ENCODE assay signal across 9 mouse cellular contexts in genomic region chr8:120381865-120382264, GRCm38 (mm10).
DNase-seq lines count a peak whose midpoint lies in the region; ATAC-seq and TF ChIP-seq lines count a peak whose summit lies in the region.
"Had no signal": no experiment of that assay in that cellular context is flagged by ENCODE, and none has a peak within 500 bp of the region (broad histone marks: within the 10 kb centered on the region; RNA-seq: fewer than 3 reads in every experiment).

No protein-coding gene starts in this region.

- H3K9ac ChIP-seq in lung, embryonic 14.5 days = no peak overlapping the region
- H3K9ac ChIP-seq in limb, embryonic 15.5 days = no peak overlapping the region
- H3K9ac ChIP-seq in stomach, embryonic 16.5 days (ENCODE audit: low read length) = peak overlapping the region; percentile 58; the same call in 1 of the 2 replicates
- no peak overlapping the region for H3K9ac ChIP-seq in lung, postnatal 0 days (replicated peaks; ENCODE audit: low read depth)

- H3K9me3 ChIP-seq in lung, embryonic 14.5 days (ENCODE audit: low read depth, low read length) = no peaks in the 10 kb centered on the region
- no peaks in the 10 kb centered on the region for H3K9me3 ChIP-seq in limb, embryonic 15.5 days
- no peaks in the 10 kb centered on the region for H3K9me3 ChIP-seq in stomach, embryonic 16.5 days (replicated peaks; ENCODE audit: control insufficient read depth, low read length)
- no peaks in the 10 kb centered on the region for H3K9me3 ChIP-seq in lung, postnatal 0 days (ENCODE audit: low read length)
- H3K9me3 ChIP-seq: limb, embryonic 13.5 days had no signal

- no peak for TF ChIP-seq EP300 in lung, postnatal 0 days (IDR thresholded peaks at IDR 0.05)

- no peak overlapping the region for H3K4me2 ChIP-seq in lung, embryonic 14.5 days
- H3K4me2 ChIP-seq in limb, embryonic 15.5 days = no peak overlapping the region
- H3K4me2 ChIP-seq in stomach, embryonic 16.5 days (ENCODE audit: low read depth, low read length) = no peak overlapping the region
- H3K4me2 ChIP-seq in lung, postnatal 0 days (replicated peaks; ENCODE audit: low read depth, low read length) = no peak overlapping the region

- peaks cover 41% of the 10 kb centered on the region for H3K4me1 ChIP-seq in lung, embryonic 14.5 days (ENCODE audit: insufficient read depth)
- H3K4me1 ChIP-seq in limb, embryonic 15.5 days = peaks cover 72% of the 10 kb centered on the region
- peaks cover 36% of the 10 kb centered on the region for H3K4me1 ChIP-seq in stomach, embryonic 16.5 days (ENCODE audit: control insufficient read depth, insufficient read depth, low read length)
- H3K4me1 ChIP-seq in kidney, adult 2 months (ENCODE audit: control insufficient read depth, insufficient read depth, low read length) = peaks cover 12% of the 10 kb centered on the region
- peaks cover 17% of the 10 kb centered on the region for H3K4me1 ChIP-seq in lung, postnatal 0 days (ENCODE audit: insufficient read depth, low read depth, low read length)

- H3K4me3 ChIP-seq in lung, embryonic 14.5 days (ENCODE audit: low read depth, low read length) = no peak overlapping the region
- no peak overlapping the region for H3K4me3 ChIP-seq in limb, embryonic 15.5 days
- no peak overlapping the region for H3K4me3 ChIP-seq in stomach, embryonic 16.5 days (replicated peaks; ENCODE audit: low read length)
- H3K4me3 ChIP-seq in kidney, adult 2 months (ENCODE audit: insufficient read depth, low read depth, low read length) = no peak overlapping the region
- no peak overlapping the region for H3K4me3 ChIP-seq in lung, postnatal 0 days (ENCODE audit: low read depth, low read length)
- H3K4me3 ChIP-seq: limb, embryonic 13.5 days had no signal

- peak; percentile 16; the same call in 1 of the 2 replicates for ATAC-seq in cerebellum, adult (ENCODE audit: insufficient number of reproducible peaks, low FRiP score, low TSS enrichment)
- ATAC-seq in lung, embryonic 14.5 days (ENCODE audit: insufficient read depth) = no peak
- ATAC-seq in limb, embryonic 15.5 days (ENCODE audit: insufficient number of reproducible peaks, low FRiP score, low TSS enrichment, low read depth) = no peak
- no peak for ATAC-seq in stomach, embryonic 16.5 days (ENCODE audit: insufficient read depth, low FRiP score)
- no peak for ATAC-seq in lung, postnatal 0 days

- peak overlapping the region; percentile 93 for H3K27ac ChIP-seq in lung, embryonic 14.5 days (ENCODE audit: low read depth)
- H3K27ac ChIP-seq in limb, embryonic 15.5 days = peak overlapping the region; percentile 84
- H3K27ac ChIP-seq in stomach, embryonic 16.5 days (ENCODE audit: low read length) = peak overlapping the region; percentile 84; the same call in 1 of the 2 replicates
- no peak overlapping the region for H3K27ac ChIP-seq in kidney, adult 2 months (ENCODE audit: insufficient read depth, low read depth, low read length)
- no peak overlapping the region for H3K27ac ChIP-seq in lung, postnatal 0 days (ENCODE audit: low read length)

- H3K36me3 ChIP-seq in lung, embryonic 14.5 days (ENCODE audit: insufficient read depth) = no peaks in the 10 kb centered on the region
- H3K36me3 ChIP-seq in limb, embryonic 15.5 days = no peaks in the 10 kb centered on the region
- no peaks in the 10 kb centered on the region for H3K36me3 ChIP-seq in stomach, embryonic 16.5 days (ENCODE audit: control insufficient read depth, insufficient read depth, low read length)
- no peaks in the 10 kb centered on the region for H3K36me3 ChIP-seq in kidney, adult 2 months (ENCODE audit: control insufficient read depth, insufficient read depth, low read length)
- H3K36me3 ChIP-seq in lung, postnatal 0 days (ENCODE audit: insufficient read depth, low read length) = no peaks in the 10 kb centered on the region

- no peak for TF ChIP-seq CTCF in lung, embryonic 14.5 days (IDR thresholded peaks at IDR 0.05; ENCODE audit: low read depth)
- TF ChIP-seq CTCF in kidney, adult 2 months (conservative IDR thresholded peaks at IDR 0.05; ENCODE audit: insufficient read depth, insufficient read length, low read depth, low read length) = no peak
- TF ChIP-seq CTCF in lung, postnatal 0 days (IDR thresholded peaks at IDR 0.05) = no peak

- WGBS in lung, embryonic 14.5 days = 40% methylated on average over 4 of the region's 4 CpGs
- WGBS in limb, embryonic 15.5 days = 42% methylated on average over 4 of the region's 4 CpGs
- WGBS in stomach, embryonic 16.5 days = 71% methylated on average over 4 of the region's 4 CpGs
- WGBS in kidney, adult 2 months = 81% methylated on average over 4 of the region's 4 CpGs
- WGBS in lung, postnatal 0 days = 58% methylated on average over 4 of the region's 4 CpGs

- DNase-seq in cerebellum, postnatal 36 days = no peak
- no peak for DNase-seq in lung, embryonic 14.5 days
- DNase-seq in lung, postnatal 4 days = no peak
- no peak for DNase-seq in kidney, adult 2 months
- DNase-seq in lung, postnatal 0 days (ENCODE audit: low spot score) = no peak

- no peaks in the 10 kb centered on the region for H3K27me3 ChIP-seq in lung, embryonic 14.5 days (ENCODE audit: insufficient read depth, low read length)
- no peaks in the 10 kb centered on the region for H3K27me3 ChIP-seq in limb, embryonic 15.5 days
- no peaks in the 10 kb centered on the region for H3K27me3 ChIP-seq in stomach, embryonic 16.5 days (ENCODE audit: control insufficient read depth, insufficient read depth, low read length)
- no peaks in the 10 kb centered on the region for H3K27me3 ChIP-seq in kidney, adult 2 months (replicated peaks; ENCODE audit: control insufficient read depth, insufficient read depth, low read length)
- no peaks in the 10 kb centered on the region for H3K27me3 ChIP-seq in lung, postnatal 0 days (replicated peaks; ENCODE audit: insufficient read depth, low read length)

- TF ChIP-seq POLR2A in kidney, adult 2 months (IDR thresholded peaks at IDR 0.05; ENCODE audit: low read depth, low read length) = no peak

Comparison
In these comparisons a context has a peak if more than half of its experiments do, and no peak if none do; other contexts are left out.
1. H3K27ac ChIP-seq: peak in lung, embryonic 14.5 days (single experiment), limb, embryonic 15.5 days (single experiment) and stomach, embryonic 16.5 days (single experiment); none in kidney, adult 2 months (single experiment) and lung, postnatal 0 days (single experiment).